In genomic region chr6:95243657-95244056, GRCm38 (mm10) we compare ENCODE assay signal across 15 mouse cellular contexts.
"Had no signal": no experiment of that assay in that cellular context is flagged by ENCODE, and none has a peak within 500 bp of the region (broad histone marks: within the 10 kb centered on the region; RNA-seq: fewer than 3 reads in every experiment).

No protein-coding gene starts in this region.

- DNase-seq: gastrocnemius, adult 2 months; gastrocnemius, postnatal 10 days; gastrocnemius, postnatal 25 days; heart, adult 18-20 months; heart, postnatal 10 days; kidney, adult 11 months; kidney, adult 2 months; kidney, adult 9 months; kidney, postnatal 14 days; kidney, postnatal 36 days; layer of hippocampus, adult 9-11 months; layer of hippocampus, postnatal 36 days had no signal

- ATAC-seq: hindbrain, postnatal 0 days; intestine, embryonic 16.5 days; liver, embryonic 12.5 days had no signal
